Mouse (Mus musculus): ENCODE data around the gene Supt4a. TPM values are rescaled to one million over a fixed set of nuclear protein-coding genes. Genes with fewer than 3 reads are reported as not detected.
A peak's percentile ranks its signal among the peaks of the same experiment; 100 is the strongest.

Supt4a gene
- polyA plus RNA-seq, 1 experiment from 2014 or later = 141 TPM

DNA sequence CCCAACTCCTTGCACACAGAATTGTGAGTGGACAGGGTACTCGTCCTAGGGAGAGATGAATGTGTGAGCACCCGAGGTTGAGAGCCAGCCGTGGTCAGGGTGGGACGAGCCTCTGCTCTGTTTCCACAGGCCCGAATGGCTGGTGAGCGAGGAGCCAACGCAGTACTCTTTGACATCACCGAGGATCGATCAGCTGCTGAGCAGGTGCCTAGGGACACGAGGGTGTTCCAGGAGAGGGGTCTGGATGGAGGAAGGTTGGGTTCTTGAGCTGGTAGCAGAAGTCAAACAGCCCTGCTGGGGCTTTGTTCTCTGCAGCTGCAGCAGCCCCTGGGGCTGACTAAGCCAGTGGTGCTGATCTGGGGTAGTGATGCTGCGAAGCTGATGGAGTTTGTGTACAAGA, 10.3 kb upstream of the Supt4a start:
- Histone ChIP-seq H3K36me3 (no peaks in the 10 kb centered on the region), H3K4me2 (replicated peaks) (no peak overlapping the region), H3K27me3 (peaks cover under 1% of the 10 kb centered on the region; the same call in 1 of the 2 replicates), H3K9ac (no peak overlapping the region), H3K9me3 (replicated peaks) (no peaks in the 10 kb centered on the region), H3K4me3 (no peak overlapping the region), H3K4me1 (peaks cover 18% of the 10 kb centered on the region), H3K27ac (no peak overlapping the region)
- no peak for ATAC-seq (ENCODE audit: low FRiP score)
- WGBS = 62% methylated on average over 11 of the region's 11 CpGs

DNA sequence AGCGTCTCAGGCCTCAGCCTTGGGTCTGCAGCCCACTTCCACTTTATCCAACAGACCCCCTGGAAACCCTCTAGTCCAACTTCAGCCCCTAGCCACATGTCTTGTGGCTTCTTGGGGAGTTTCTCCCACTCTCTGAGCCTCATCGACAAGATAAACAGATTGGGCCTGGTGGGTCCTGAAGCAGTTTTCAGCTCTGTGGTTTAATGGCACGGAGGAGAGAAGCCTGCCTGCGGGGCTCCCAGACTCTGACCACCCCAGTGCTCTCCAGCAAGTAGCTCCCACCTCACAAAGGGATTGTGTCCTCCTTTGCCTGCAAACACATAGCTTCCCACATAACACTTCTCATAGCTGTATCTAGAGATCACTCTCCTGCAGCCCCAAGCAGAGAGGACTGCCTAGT, 9.9 kb upstream of the Supt4a start:
- no peak overlapping the region for H3K27ac ChIP-seq
- no peak for ATAC-seq (ENCODE audit: low FRiP score)

DNA sequence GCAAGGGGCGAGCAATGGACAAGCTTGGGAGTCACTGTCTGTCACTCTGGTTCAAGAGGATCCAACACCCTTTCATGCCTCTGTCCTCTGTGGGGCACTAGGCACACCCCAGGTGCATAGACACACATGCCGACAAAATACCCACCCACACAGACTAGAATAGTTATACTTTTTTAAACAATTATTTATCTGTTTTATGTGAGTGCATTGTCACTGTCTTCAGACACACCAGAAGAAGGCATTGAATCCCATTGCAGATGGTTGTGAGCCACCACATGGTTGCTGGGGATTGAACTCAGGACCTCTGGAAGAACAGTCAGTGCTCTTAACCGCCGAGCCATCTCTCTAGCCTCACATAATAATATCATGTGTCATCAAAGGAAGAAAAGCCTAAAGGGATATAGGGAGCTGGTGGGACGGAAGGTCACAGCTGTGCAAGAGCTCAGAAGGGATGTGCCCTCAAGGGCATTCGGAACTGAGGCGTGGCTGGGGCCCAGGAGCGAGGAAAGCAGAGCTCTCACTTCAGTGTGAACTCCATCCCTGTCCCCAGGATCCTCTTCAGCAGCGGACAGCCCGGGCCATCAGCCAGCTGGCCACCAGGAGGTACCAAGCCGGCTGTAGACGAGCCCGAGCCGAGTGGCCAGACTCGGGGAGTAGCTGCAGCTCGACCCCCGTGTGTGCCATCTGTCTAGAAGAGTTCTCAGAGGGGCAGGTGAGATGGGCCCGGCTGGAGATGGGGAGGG, 8.3 kb upstream of the Supt4a start:
- ATAC-seq (ENCODE audit: low FRiP score) = no peak
- H3K27ac ChIP-seq = no peak overlapping the region
- no peak overlapping the region for H3K9ac ChIP-seq
- H3K36me3 ChIP-seq = no peaks in the 10 kb centered on the region
- no peak overlapping the region for H3K4me3 ChIP-seq
- peaks cover 27% of the 10 kb centered on the region for H3K4me1 ChIP-seq
- H3K27me3 ChIP-seq = peaks cover 7% of the 10 kb centered on the region; the same call in 1 of the 2 replicates
- H3K9me3 ChIP-seq (replicated peaks) = no peaks in the 10 kb centered on the region
- 68% methylated on average over 18 of the region's 18 CpGs for WGBS
- no peak overlapping the region for H3K4me2 ChIP-seq (replicated peaks)

More for the DNA sequence above, 9.9 kb upstream of the Supt4a start:
- peaks cover 18% of the 10 kb centered on the region for H3K4me1 ChIP-seq
- H3K4me2 ChIP-seq (replicated peaks) = no peak overlapping the region
- no peaks in the 10 kb centered on the region for H3K9me3 ChIP-seq (replicated peaks)
- WGBS = 70% methylated on average over 4 of the region's 4 CpGs
- H3K36me3 ChIP-seq = no peaks in the 10 kb centered on the region
- peaks cover 4% of the 10 kb centered on the region; the same call in 1 of the 2 replicates for H3K27me3 ChIP-seq
- H3K4me3 ChIP-seq = no peak overlapping the region
- no peak overlapping the region for H3K9ac ChIP-seq

DNA sequence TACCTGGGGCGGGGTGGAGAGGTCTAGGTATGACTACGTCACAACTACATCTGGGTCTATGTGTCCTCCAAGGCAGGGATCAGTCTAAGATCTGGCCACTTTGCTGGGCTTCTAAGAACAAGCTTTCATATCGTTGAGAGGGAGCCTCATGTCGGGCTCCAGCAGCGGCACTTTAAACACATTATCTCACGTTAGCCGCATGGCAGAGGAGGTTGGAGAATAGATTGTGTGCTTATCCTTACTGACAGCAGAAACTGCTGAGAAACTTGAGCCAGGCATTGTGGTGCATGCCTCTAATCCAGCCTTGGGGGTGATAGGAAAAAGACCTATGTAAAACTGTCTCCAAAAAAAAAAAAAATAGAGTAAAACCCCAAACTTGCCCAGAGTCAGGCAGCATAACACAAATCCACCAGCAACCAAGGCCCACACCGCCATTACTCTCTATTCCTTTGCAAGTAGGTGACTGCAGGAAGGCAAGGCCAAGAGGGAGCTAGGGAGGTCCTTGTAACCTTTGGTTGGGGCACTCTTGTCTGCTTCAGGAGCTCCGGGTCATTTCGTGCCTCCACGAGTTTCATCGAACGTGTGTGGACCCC, 7.7 kb upstream of the Supt4a start:
- WGBS = 89% methylated on average over 13 of the region's 13 CpGs
- Histone ChIP-seq H3K4me1 (peaks cover 32% of the 10 kb centered on the region), H3K4me2 (replicated peaks) (no peak overlapping the region), H3K36me3 (no peaks in the 10 kb centered on the region), H3K27ac (no peak overlapping the region), H3K4me3 (no peak overlapping the region), H3K27me3 (peaks cover 12% of the 10 kb centered on the region), H3K9me3 (replicated peaks) (no peaks in the 10 kb centered on the region), H3K9ac (no peak overlapping the region)
- ATAC-seq (ENCODE audit: low FRiP score) = no peak

- H3K27me3 ChIP-seq = peaks cover 17% of the 10 kb centered on the region
- WGBS = 80% methylated on average over 10 of the region's 10 CpGs
- no peaks in the 10 kb centered on the region for H3K36me3 ChIP-seq
- no peak overlapping the region for H3K9ac ChIP-seq
- H3K9me3 ChIP-seq (replicated peaks) = no peaks in the 10 kb centered on the region
- H3K4me2 ChIP-seq (replicated peaks) = no peak overlapping the region
- H3K4me1 ChIP-seq = peaks cover 26% of the 10 kb centered on the region
- H3K27ac ChIP-seq = no peak overlapping the region
- ATAC-seq (ENCODE audit: low FRiP score) = no peak
- no peak overlapping the region for H3K4me3 ChIP-seq
Observed at GRCm38 (mm10) chr11:87730652-87731310, 6.6 kb upstream of the Supt4a start.

DNA sequence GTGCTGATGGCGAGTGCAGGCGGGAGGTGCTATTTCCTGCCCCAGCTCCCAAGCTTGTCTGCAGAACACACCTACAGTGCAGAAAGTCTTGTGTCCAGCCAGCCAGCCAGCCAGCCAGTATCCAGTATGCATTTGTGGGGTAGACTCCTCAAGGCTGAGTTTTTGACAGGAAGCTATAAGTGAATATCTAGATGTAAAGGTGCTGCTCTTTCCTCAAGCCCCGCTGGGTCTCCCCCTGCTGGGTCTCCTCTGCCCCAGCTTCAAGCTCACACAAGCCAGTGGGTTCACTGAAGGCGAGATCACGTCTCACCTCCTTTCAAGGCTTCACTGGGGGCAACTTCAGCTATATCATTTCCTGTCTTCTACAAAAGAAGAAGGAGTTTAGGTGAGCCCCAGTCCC, 3.0 kb upstream of the Supt4a start:
- peak overlapping the region; percentile 45 for H3K4me2 ChIP-seq (replicated peaks)
- peak overlapping the region; percentile 44; the same call in 1 of the 2 replicates for H3K9ac ChIP-seq
- H3K4me1 ChIP-seq = peaks cover 25% of the 10 kb centered on the region
- no peak for ATAC-seq (ENCODE audit: low FRiP score)
- peaks cover 17% of the 10 kb centered on the region for H3K27me3 ChIP-seq
- H3K27ac ChIP-seq = no peak overlapping the region; the same call in 1 of the 2 replicates
- H3K4me3 ChIP-seq = no peak overlapping the region
- 48% methylated on average over 5 of the region's 5 CpGs for WGBS
- no peaks in the 10 kb centered on the region for H3K36me3 ChIP-seq
- H3K9me3 ChIP-seq (replicated peaks) = no peaks in the 10 kb centered on the region

DNA sequence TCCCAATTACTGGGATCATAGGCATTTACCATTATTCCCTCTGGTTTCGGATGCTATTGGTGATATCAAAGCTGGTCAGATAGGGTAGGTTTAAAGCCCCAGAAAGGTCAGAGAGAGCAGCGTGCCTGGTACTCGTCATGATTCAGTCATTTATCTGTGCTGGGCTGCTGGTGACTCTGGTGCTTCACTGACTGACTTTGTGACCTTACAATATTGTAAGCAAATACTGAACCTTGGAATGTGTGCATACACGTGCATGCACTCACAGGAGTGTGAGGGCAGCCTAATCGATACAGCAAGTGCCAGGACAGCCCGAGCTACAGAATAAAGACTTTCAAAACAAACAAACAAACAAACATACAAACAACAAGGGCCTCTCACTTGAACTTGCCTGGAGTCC, 1.7 kb upstream of the Supt4a start:
- 83% methylated on average over 6 of the region's 6 CpGs for WGBS
- Histone ChIP-seq H3K27me3 (peaks cover 17% of the 10 kb centered on the region), H3K4me3 (no peak overlapping the region), H3K27ac (no peak overlapping the region), H3K9me3 (replicated peaks) (no peaks in the 10 kb centered on the region), H3K4me1 (peaks cover 25% of the 10 kb centered on the region), H3K4me2 (replicated peaks) (no peak overlapping the region), H3K36me3 (peaks cover 10% of the 10 kb centered on the region), H3K9ac (no peak overlapping the region)
- ATAC-seq (ENCODE audit: low FRiP score) = no peak

GRCm38 (mm10) chr11:87736647-87737134, 661 bp upstream of the Supt4a start:
- 2% methylated on average over 31 of the region's 31 CpGs for WGBS
- no peaks in the 10 kb centered on the region for H3K9me3 ChIP-seq (replicated peaks)
- H3K36me3 ChIP-seq = peaks cover 14% of the 10 kb centered on the region
- H3K4me2 ChIP-seq (replicated peaks) = peak overlapping the region; percentile 82
- H3K9ac ChIP-seq = peak overlapping the region; percentile 67
- H3K4me1 ChIP-seq = peaks cover 25% of the 10 kb centered on the region
- peak overlapping the region; percentile 69 for H3K4me3 ChIP-seq
- peak; percentile 55 for ATAC-seq (ENCODE audit: low FRiP score)
- peaks cover 17% of the 10 kb centered on the region for H3K27me3 ChIP-seq
- peak overlapping the region; percentile 75 for H3K27ac ChIP-seq

DNA sequence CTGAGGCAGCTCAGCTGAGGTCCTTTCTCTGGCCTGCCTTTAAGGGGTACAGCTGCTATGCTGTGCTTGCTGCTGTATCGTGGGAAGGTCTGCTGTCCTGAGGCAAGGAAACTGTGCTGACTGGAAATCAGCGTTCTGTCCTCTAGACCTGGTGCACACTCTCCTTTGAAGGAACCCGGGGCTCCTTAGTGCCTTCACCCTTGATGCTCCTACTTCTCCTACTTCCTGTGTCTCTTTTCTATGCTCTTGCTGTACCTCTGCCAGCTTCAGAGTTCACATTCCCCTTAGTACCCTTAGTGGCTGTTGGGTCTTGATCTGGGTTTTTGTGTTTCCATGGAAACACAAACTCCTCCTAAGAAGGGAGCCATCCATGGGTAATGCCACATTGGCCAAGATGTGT, 6.3 kb downstream of the Supt4a start:
- 91% methylated on average over 3 of the region's 3 CpGs for WGBS

GRCm38 (mm10) chr11:87744964-87745363, 7.6 kb downstream of the Supt4a start:
- Histone ChIP-seq H3K4me3 (no peak overlapping the region), H3K27ac (no peak overlapping the region), H3K9ac (no peak overlapping the region), H3K9me3 (replicated peaks) (no peaks in the 10 kb centered on the region), H3K4me1 (no peaks in the 10 kb centered on the region), H3K36me3 (peaks cover 43% of the 10 kb centered on the region), H3K4me2 (replicated peaks) (no peak overlapping the region), H3K27me3 (no peaks in the 10 kb centered on the region)
- 83% methylated on average over 4 of the region's 4 CpGs for WGBS
- no peak for ATAC-seq (ENCODE audit: low FRiP score)

More for the DNA sequence above, 6.3 kb downstream of the Supt4a start:
- Histone ChIP-seq H3K36me3 (peaks cover 48% of the 10 kb centered on the region), H3K27ac (no peak overlapping the region), H3K9me3 (replicated peaks) (no peaks in the 10 kb centered on the region), H3K4me2 (replicated peaks) (no peak overlapping the region), H3K27me3 (no peaks in the 10 kb centered on the region), H3K4me1 (no peaks in the 10 kb centered on the region), H3K4me3 (no peak overlapping the region), H3K9ac (no peak overlapping the region)
- ATAC-seq (ENCODE audit: low FRiP score) = no peak

- WGBS = 84% methylated on average over 9 of the region's 9 CpGs
- no peak for ATAC-seq (ENCODE audit: low FRiP score)
Observed at GRCm38 (mm10) chr11:87745632-87746555, 8.5 kb downstream of the Supt4a start.

More at GRCm38 (mm10) chr11:87745632-87746555, 8.5 kb downstream of the Supt4a start:
- H3K36me3 ChIP-seq = peaks cover 36% of the 10 kb centered on the region
- H3K4me1 ChIP-seq = no peaks in the 10 kb centered on the region
- no peaks in the 10 kb centered on the region for H3K27me3 ChIP-seq
- no peak overlapping the region for H3K9ac ChIP-seq
- H3K4me3 ChIP-seq = no peak overlapping the region
- H3K27ac ChIP-seq = no peak overlapping the region
- H3K4me2 ChIP-seq (replicated peaks) = no peak overlapping the region
- H3K9me3 ChIP-seq (replicated peaks) = no peaks in the 10 kb centered on the region
